Mouse (Mus musculus) cerebellum, adult 18-20 months (tissue): ENCODE measurements at regions not wholly inside any gene's neighbourhood (a gene's known extent, or its start where the extent isn't known, plus 50 kb on each side); places are given as distances from the start of the nearest gene placed in this dataset.

Experiments used
- DNase-seq, 2 experiments: peaks; one replicate each; pipeline ENCODE4 v3.0.0; 2021

DNA sequence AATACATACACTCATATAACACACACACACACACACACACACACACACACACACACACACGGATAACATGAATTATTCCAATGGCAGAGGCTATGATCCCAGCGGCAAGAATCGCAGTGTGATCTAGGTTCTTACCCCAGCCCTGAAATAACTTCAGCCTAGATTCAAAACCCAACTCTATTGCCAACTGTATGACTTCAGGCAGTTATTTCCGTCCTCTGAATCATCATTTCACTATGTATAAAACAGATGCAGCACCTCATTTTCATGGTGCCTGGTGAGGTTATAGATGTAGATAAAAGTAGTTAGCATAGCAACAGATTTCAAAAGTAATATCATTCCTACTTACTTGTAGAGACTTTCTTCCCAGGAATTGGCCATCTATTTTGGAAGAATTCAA lies 61.0 kb upstream of the Tnfsf11 start:
- no peak for DNase-seq

DNA sequence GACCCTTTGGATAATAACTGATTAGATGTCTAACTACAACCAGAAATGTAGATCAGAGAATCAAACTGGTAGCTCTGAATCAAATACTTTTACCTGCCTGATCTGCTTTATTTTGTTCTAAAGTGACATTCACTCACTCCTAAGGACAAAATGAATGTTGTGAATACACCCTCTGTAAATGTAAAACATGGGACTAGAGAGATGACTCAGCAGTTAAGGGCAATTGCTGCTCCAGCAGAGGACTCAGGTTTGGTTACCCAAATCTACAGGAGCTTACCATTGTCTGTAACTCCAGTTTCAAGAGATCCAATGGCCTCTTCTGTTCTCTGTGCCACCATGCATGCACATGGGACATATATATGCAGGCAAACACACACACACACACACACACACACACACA lies 57.0 kb upstream of the Tnfsf11 start:
- no peak for DNase-seq

DNA sequence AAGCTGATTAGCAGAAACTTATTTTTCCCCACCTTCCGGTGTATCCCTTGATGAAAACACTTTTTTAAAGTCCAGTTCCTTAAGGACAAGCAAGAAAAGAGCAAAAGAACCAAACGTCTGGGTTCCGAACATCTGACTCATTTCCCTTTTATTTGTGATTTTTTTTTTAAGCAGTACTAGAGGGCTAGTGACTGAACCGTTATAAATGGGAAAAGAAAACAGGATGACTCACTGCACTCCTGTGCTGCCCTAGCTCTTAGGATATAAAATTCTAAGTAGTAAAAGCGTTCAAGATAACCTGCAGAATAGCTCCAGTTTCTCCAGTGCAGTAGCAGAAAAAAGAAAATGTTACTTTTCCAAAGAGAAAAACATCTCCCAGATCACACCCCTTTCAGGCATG lies 55.3 kb upstream of the Tnfsf11 start:
- DNase-seq, result no peak
